In genomic region chr10:26373951-26374435, GRCm38 (mm10) we compare ENCODE assay signal across 7 mouse cellular contexts. TPM values are rescaled to one million over a fixed set of nuclear protein-coding genes. Genes with fewer than 3 reads are reported as not detected.
DNase-seq lines count a peak whose midpoint lies in the region; ATAC-seq and TF ChIP-seq lines count a peak whose summit lies in the region.

No protein-coding gene starts in this region.

- under 1% methylated on average over 56 of the region's 71 CpGs for WGBS in midbrain, postnatal 0 days
- under 1% methylated on average over 61 of the region's 71 CpGs for WGBS in stomach, embryonic 14.5 days

- ATAC-seq in midbrain, postnatal 0 days (ENCODE audit: low FRiP score), result peak; percentile 44; the same call in 1 of the 2 replicates
- ATAC-seq in stomach, embryonic 14.5 days (ENCODE audit: insufficient number of reproducible peaks, insufficient read depth, low FRiP score, low read depth), result peak; percentile 36; the same call in 1 of the 2 replicates

- H3K27me3 ChIP-seq in midbrain, postnatal 0 days (ENCODE audit: insufficient read depth, low read length), result no peaks in the 10 kb centered on the region
- no peaks in the 10 kb centered on the region for H3K27me3 ChIP-seq in stomach, embryonic 14.5 days (ENCODE audit: control insufficient read depth, insufficient read depth, low read length)

- peak overlapping the region; percentile 88 for H3K4me3 ChIP-seq in midbrain, postnatal 0 days (ENCODE audit: low read depth, low read length)
- H3K4me3 ChIP-seq in stomach, embryonic 14.5 days (ENCODE audit: low read depth, low read length), result peak overlapping the region; percentile 71

- peak overlapping the region; percentile 99 for H3K4me2 ChIP-seq in midbrain, postnatal 0 days (ENCODE audit: low read depth, low read length, poor library complexity, severe bottlenecking)
- H3K4me2 ChIP-seq in stomach, embryonic 14.5 days (replicated peaks; ENCODE audit: low read depth, low read length), result peak overlapping the region; percentile 55

- no peaks in the 10 kb centered on the region for H3K9me3 ChIP-seq in midbrain, postnatal 0 days (ENCODE audit: low read length)
- H3K9me3 ChIP-seq in stomach, embryonic 14.5 days (ENCODE audit: control insufficient read depth, low read depth, low read length), result no peaks in the 10 kb centered on the region

- peak overlapping the region; percentile 86 for H3K27ac ChIP-seq in midbrain, postnatal 0 days (ENCODE audit: low read depth, low read length)
- peak overlapping the region; percentile 95 for H3K27ac ChIP-seq in stomach, embryonic 14.5 days (ENCODE audit: low read length)

- peak overlapping the region; percentile 67 for H3K9ac ChIP-seq in midbrain, postnatal 0 days (replicated peaks; ENCODE audit: low read length, poor library complexity, severe bottlenecking)
- peak overlapping the region; percentile 92 for H3K9ac ChIP-seq in stomach, embryonic 14.5 days (replicated peaks; ENCODE audit: low read depth, low read length)

- H3K4me1 ChIP-seq in midbrain, postnatal 0 days (ENCODE audit: insufficient read depth, low read length), result 0 out of 2 replicates have a peak, but pooled peaks cover 4% of the 10 kb centered on the region
- H3K4me1 ChIP-seq in stomach, embryonic 14.5 days (ENCODE audit: control insufficient read depth, insufficient read depth, low read length), result 0 out of 2 replicates have a peak, but pooled peaks cover 4% of the 10 kb centered on the region

- TF ChIP-seq CTCF in midbrain, postnatal 0 days (IDR thresholded peaks at IDR 0.05), result no peak

- no peaks in the 10 kb centered on the region for H3K36me3 ChIP-seq in midbrain, postnatal 0 days (ENCODE audit: insufficient read depth, low read length)
- no peaks in the 10 kb centered on the region for H3K36me3 ChIP-seq in stomach, embryonic 14.5 days (ENCODE audit: control insufficient read depth, insufficient read depth, low read length)

- peak; percentile 88 for DNase-seq in adrenal gland, adult 2 months
- peak; percentile 85 for DNase-seq in embryo, embryonic 11 days
- peak; percentile 97 for DNase-seq in heart, adult 11 months
- peak; percentile 76 for DNase-seq in kidney, adult 18-20 months
- peak; percentile 61 for DNase-seq in liver
- DNase-seq in midbrain, postnatal 0 days (ENCODE audit: low spot score), result peak; percentile 48

RNA-seq across cellular contexts. Expression of gene L3mbtl3, which starts 1.8 kb away (rescaled TPM):
- total RNA-seq in adrenal gland, adult 2 months (2021), result 10 to 100 TPM in 1 of 2 experiments, 1 to 10 TPM in 1; 9.2 to 15.8 TPM
- polyA plus RNA-seq in adrenal gland, adult 2 months (2012; rRNA removed), result 7.8 and 8.3 TPM in 2 replicates
- 59.6 and 69.5 TPM in 2 replicates for total RNA-seq in midbrain, postnatal 0 days (2014; rRNA removed)
- polyA plus RNA-seq in midbrain, postnatal 0 days (2015; fragmentation: Nextera tagmentation; extraction: Ambion mirVana), result 24.9 and 27.3 TPM in 2 replicates
- 16.3 and 18.4 TPM in 2 replicates for polyA plus RNA-seq in stomach, embryonic 14.5 days (2014; fragmentation: Nextera tagmentation; extraction: Ambion mirVana)

Comparison
In these comparisons a context has a peak if more than half of its experiments do, and no peak if none do; other contexts are left out.
1. Peak in every context shown above with its lines: DNase-seq, ATAC-seq, H3K4me3 ChIP-seq and H3K27ac ChIP-seq.